Mouse (Mus musculus) monocyte, adult 5-6 weeks (primary cell): ENCODE data around the gene Psmd12. TPM values are rescaled to one million over a fixed set of nuclear protein-coding genes. Genes with fewer than 3 reads are reported as not detected.

Experiments
- ATAC-seq: fragments of 153-309, 156-312 bp; replicated peaks from 2 replicates; pipeline ENCODE4 v1.8.0; 2017; ENCODE audit warnings: mild to moderate bottlenecking; ENCODE audit not compliant: low TSS enrichment, insufficient number of reproducible peaks, severe bottlenecking, poor library complexity, low FRiP score
- total RNA-seq: library from RNA; stranded (forward); fragments of 200-1000, 200-491, 200-594 nt; gene quantifications from 3 replicates; pipeline ENCODE4 v1.2.3, GENCODE M21; 2017

The Psmd12 gene
- total RNA-seq, result 79.8 to 93.6 TPM (median 87.8 TPM) in 3 replicates

- ATAC-seq, result peak; percentile 99
Observed at GRCm38 (mm10) chr11:107479053-107479861, at the start of gene Psmd12. Gene Psmd12 (plus strand): TSS chr11:107479484.

GRCm38 (mm10) chr11:107431197-107431965 is 47.9 kb upstream of the Psmd12 start:
- no peak for ATAC-seq

- ATAC-seq, result no peak
Observed at GRCm38 (mm10) chr11:107435776-107436449, 43.4 kb upstream of the Psmd12 start.

GRCm38 (mm10) chr11:107437723-107438122 is 41.6 kb upstream of the Psmd12 start:
- ATAC-seq, result no peak

- no peak for ATAC-seq
Observed at GRCm38 (mm10) chr11:107438140-107438539, 41.1 kb upstream of the Psmd12 start.

- peak; percentile 76 for ATAC-seq
Observed at GRCm38 (mm10) chr11:107441050-107441449, 38.2 kb upstream of the Psmd12 start.

- ATAC-seq, result no peak
Observed at GRCm38 (mm10) chr11:107443121-107444095, 35.9 kb upstream of the Psmd12 start.

- ATAC-seq, result no peak
Observed at GRCm38 (mm10) chr11:107445683-107446082, 33.6 kb upstream of the Psmd12 start.

- no peak for ATAC-seq
Observed at GRCm38 (mm10) chr11:107446650-107447049, 32.6 kb upstream of the Psmd12 start.

GRCm38 (mm10) chr11:107447349-107447748 is 31.9 kb upstream of the Psmd12 start:
- ATAC-seq, result no peak

- no peak for ATAC-seq
Observed at GRCm38 (mm10) chr11:107447915-107448314, 31.4 kb upstream of the Psmd12 start.

- no peak for ATAC-seq
Observed at GRCm38 (mm10) chr11:107449169-107449910, 29.9 kb upstream of the Psmd12 start.

- no peak for ATAC-seq
Observed at GRCm38 (mm10) chr11:107450097-107450496, 29.2 kb upstream of the Psmd12 start.

GRCm38 (mm10) chr11:107451106-107451505 is 28.2 kb upstream of the Psmd12 start:
- peak; percentile 67 for ATAC-seq

GRCm38 (mm10) chr11:107452053-107452452 is 27.2 kb upstream of the Psmd12 start:
- no peak for ATAC-seq

- no peak for ATAC-seq
Observed at GRCm38 (mm10) chr11:107454546-107455462, 24.5 kb upstream of the Psmd12 start.

- ATAC-seq, result no peak
Observed at GRCm38 (mm10) chr11:107457282-107457681, 22.0 kb upstream of the Psmd12 start.
